Mouse (Mus musculus) thymus, adult 2 months (tissue): ENCODE results near the gene 1700125H20Rik.

Experiments
- CTCF ChIP-seq: fragments of 200-500 bp; IDR thresholded peaks from 2 replicates; pipeline ENCODE4 v1.5.1; 2012; ENCODE audit warnings: mild to moderate bottlenecking, control low read depth, low read length, moderate library complexity, borderline replicate concordance; ENCODE audit not compliant: control insufficient read depth, poor library complexity, insufficient read depth; ENCODE audit errors: extremely low read depth
- POLR2A ChIP-seq: fragments of 200-500 bp; IDR thresholded peaks from 2 replicates; pipeline ENCODE4 v1.6.1; 2012; ENCODE audit warnings: mild to moderate bottlenecking, low read length, control low read depth, moderate library complexity; ENCODE audit not compliant: control insufficient read depth, poor library complexity, insufficient read depth; ENCODE audit errors: extremely low read depth

DNA sequence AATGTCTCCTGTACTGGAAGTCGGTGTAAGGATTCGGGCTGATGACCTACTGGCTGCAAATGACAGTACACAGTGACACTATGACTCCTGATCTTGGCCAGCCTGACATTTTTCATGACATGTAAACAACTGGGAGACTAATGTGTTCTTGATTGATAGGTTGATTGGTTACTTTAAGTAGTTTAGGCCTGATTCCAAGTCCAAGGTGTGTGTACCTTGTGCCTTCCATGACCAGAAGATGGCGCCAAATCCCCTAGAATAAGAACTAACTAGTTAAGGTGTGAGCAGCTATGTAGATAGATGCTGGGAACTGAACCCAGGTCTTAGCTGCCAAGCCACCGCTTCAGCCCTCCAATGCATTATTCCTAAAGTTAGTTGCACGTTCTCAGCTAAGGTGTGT lies 13.9 kb downstream of the 1700125H20Rik start:
- TF ChIP-seq POLR2A = no peak
- no peak for TF ChIP-seq CTCF
